Mouse (Mus musculus) neural tube, embryonic 15.5 days (tissue): ENCODE measurements around the gene Vwa3b. TPM values are rescaled to one million over a fixed set of nuclear protein-coding genes. Genes with fewer than 3 reads are reported as not detected.

Source experiments
- ATAC-seq: fragments of 200-750 bp; cut with Nextera tagmentation; 2 replicates; pipeline ENCODE4 v1.8.0; 2017; ENCODE audit warnings: mild to moderate bottlenecking, moderate TSS enrichment, moderate library complexity; ENCODE audit not compliant: low FRiP score
- H3K27ac ChIP-seq: fragments of 300-500 bp; sonication (generic); replicated peaks from 2 replicates; pipeline ENCODE4 v1.5.1; 2015; ENCODE audit warnings: mild to moderate bottlenecking, inconsistent platforms
- H3K27me3 ChIP-seq: fragments of 300-500 bp; sonication (generic); replicated peaks from 2 replicates; pipeline ENCODE4 v1.6.1; 2015; ENCODE audit warnings: inconsistent platforms
- H3K36me3 ChIP-seq: fragments of 300-500 bp; sonication (generic); 2 replicates; pipeline ENCODE4 v1.6.1; 2015; ENCODE audit warnings: inconsistent platforms
- H3K4me1 ChIP-seq: fragments of 300-500 bp; sonication (generic); 2 replicates; pipeline ENCODE4 v1.6.1; 2015; ENCODE audit warnings: inconsistent platforms
- H3K4me2 ChIP-seq: fragments of 300-500 bp; sonication (generic); 2 replicates; pipeline ENCODE4 v1.6.1; 2015; ENCODE audit warnings: inconsistent platforms, mild to moderate bottlenecking, moderate library complexity
- H3K4me3 ChIP-seq: fragments of 300-500 bp; sonication (generic); replicated peaks from 2 replicates; pipeline ENCODE4 v1.5.1; 2015; ENCODE audit warnings: mild to moderate bottlenecking, inconsistent platforms
- H3K9ac ChIP-seq: fragments of 300-500 bp; sonication (generic); replicated peaks from 2 replicates; pipeline ENCODE4 v1.6.1; 2015; ENCODE audit warnings: mild to moderate bottlenecking, inconsistent platforms
- H3K9me3 ChIP-seq: fragments of 300-500 bp; sonication (generic); replicated peaks from 2 replicates; pipeline ENCODE4 v1.6.1; 2016; ENCODE audit warnings: inconsistent platforms
- WGBS: fragments of 180-500 bp; shearing (Covaris S2); methylation state at CpG from one replicate; pipeline ENCODE4 v1.1.7; 2015; ENCODE audit warnings: mixed read lengths; 5-methylcytosine and 5-hydroxymethylcytosine counted together
- polyA plus RNA-seq: library from polyadenylated mRNA; unstranded; fragments of >200 nt; fragmentation: Nextera tagmentation; extraction: Ambion mirVana; gene quantifications from 2 replicates; pipeline ENCODE4 v1.2.1, GENCODE M21; 2015

Vwa3b gene
- polyA plus RNA-seq, 1 experiment from 2014 or later = 0.38 TPM

GRCm38 (mm10) chr1:37042769-37043168 lies 16.4 kb downstream of the Vwa3b start:
- Histone ChIP-seq H3K36me3 (no peaks in the 10 kb centered on the region), H3K4me2 (no peak overlapping the region), H3K4me1 (no peaks in the 10 kb centered on the region), H3K4me3 (no peak overlapping the region), H3K27me3 (no peaks in the 10 kb centered on the region), H3K9me3 (no peaks in the 10 kb centered on the region), H3K9ac (no peak overlapping the region), H3K27ac (no peak overlapping the region)
- no peak for ATAC-seq
- WGBS = 92% methylated on average over 8 of the region's 8 CpGs

- Histone ChIP-seq H3K9ac (no peak overlapping the region), H3K27ac (no peak overlapping the region), H3K4me3 (no peak overlapping the region), H3K27me3 (no peaks in the 10 kb centered on the region), H3K4me2 (no peak overlapping the region), H3K36me3 (no peaks in the 10 kb centered on the region), H3K9me3 (no peaks in the 10 kb centered on the region), H3K4me1 (no peaks in the 10 kb centered on the region)
- WGBS = 95% methylated on average over 3 of the region's 3 CpGs
- ATAC-seq = no peak
Observed at GRCm38 (mm10) chr1:37043196-37043595, 16.8 kb downstream of the Vwa3b start.

- Histone ChIP-seq H3K9ac (no peak overlapping the region), H3K4me2 (no peak overlapping the region), H3K27ac (no peak overlapping the region), H3K4me1 (no peaks in the 10 kb centered on the region), H3K4me3 (no peak overlapping the region), H3K36me3 (no peaks in the 10 kb centered on the region), H3K9me3 (no peaks in the 10 kb centered on the region), H3K27me3 (no peaks in the 10 kb centered on the region)
- no peak for ATAC-seq
- 82% methylated on average over 5 of the region's 5 CpGs for WGBS
Observed at GRCm38 (mm10) chr1:37045472-37045871, 19.1 kb downstream of the Vwa3b start.

- Histone ChIP-seq H3K4me3 (no peak overlapping the region), H3K9me3 (no peaks in the 10 kb centered on the region), H3K9ac (no peak overlapping the region), H3K27me3 (no peaks in the 10 kb centered on the region), H3K4me2 (no peak overlapping the region), H3K36me3 (no peaks in the 10 kb centered on the region), H3K4me1 (no peaks in the 10 kb centered on the region), H3K27ac (no peak overlapping the region)
- WGBS = 30% methylated on average over 4 of the region's 4 CpGs
- ATAC-seq = no peak
Observed at GRCm38 (mm10) chr1:37049159-37049558, 22.8 kb downstream of the Vwa3b start.

- Histone ChIP-seq H3K4me3 (no peak overlapping the region), H3K4me1 (no peaks in the 10 kb centered on the region), H3K9ac (no peak overlapping the region), H3K27me3 (no peaks in the 10 kb centered on the region), H3K36me3 (no peaks in the 10 kb centered on the region), H3K4me2 (no peak overlapping the region), H3K27ac (no peak overlapping the region), H3K9me3 (no peaks in the 10 kb centered on the region)
- WGBS = 85% methylated on average over 4 of the region's 4 CpGs
- no peak for ATAC-seq
Observed at GRCm38 (mm10) chr1:37053691-37054090, 27.3 kb downstream of the Vwa3b start.

- no peaks in the 10 kb centered on the region for H3K4me1 ChIP-seq
- no peaks in the 10 kb centered on the region for H3K27me3 ChIP-seq
- no peak overlapping the region for H3K27ac ChIP-seq
- no peak for ATAC-seq
- H3K36me3 ChIP-seq = no peaks in the 10 kb centered on the region
- H3K4me2 ChIP-seq = no peak overlapping the region
- H3K4me3 ChIP-seq = no peak overlapping the region
- 86% methylated on average over 6 of the region's 6 CpGs for WGBS
- no peak overlapping the region for H3K9ac ChIP-seq
- no peaks in the 10 kb centered on the region for H3K9me3 ChIP-seq
Observed at GRCm38 (mm10) chr1:37056831-37057561, 30.6 kb downstream of the Vwa3b start.

- H3K27ac ChIP-seq = no peak overlapping the region
- no peaks in the 10 kb centered on the region for H3K36me3 ChIP-seq
- 70% methylated on average over 5 of the region's 5 CpGs for WGBS
- H3K27me3 ChIP-seq = no peaks in the 10 kb centered on the region
- ATAC-seq = no peak
- no peaks in the 10 kb centered on the region for H3K4me1 ChIP-seq
- H3K4me2 ChIP-seq = no peak overlapping the region
- no peak overlapping the region for H3K4me3 ChIP-seq
- H3K9ac ChIP-seq = no peak overlapping the region
- no peaks in the 10 kb centered on the region for H3K9me3 ChIP-seq
Observed at GRCm38 (mm10) chr1:37060856-37061255, 34.5 kb downstream of the Vwa3b start.

GRCm38 (mm10) chr1:37063053-37063452 lies 36.7 kb downstream of the Vwa3b start:
- Histone ChIP-seq H3K4me1 (no peaks in the 10 kb centered on the region), H3K9me3 (no peaks in the 10 kb centered on the region), H3K27ac (no peak overlapping the region), H3K4me3 (no peak overlapping the region), H3K9ac (no peak overlapping the region), H3K27me3 (no peaks in the 10 kb centered on the region), H3K4me2 (no peak overlapping the region), H3K36me3 (no peaks in the 10 kb centered on the region)
- 84% methylated on average over 5 of the region's 5 CpGs for WGBS
- ATAC-seq = no peak

GRCm38 (mm10) chr1:37063841-37064240 lies 37.4 kb downstream of the Vwa3b start:
- no peak overlapping the region for H3K4me2 ChIP-seq
- H3K4me1 ChIP-seq = no peaks in the 10 kb centered on the region
- H3K36me3 ChIP-seq = no peaks in the 10 kb centered on the region
- 49% methylated on average over 4 of the region's 4 CpGs for WGBS
- no peak overlapping the region for H3K9ac ChIP-seq
- H3K27me3 ChIP-seq = no peaks in the 10 kb centered on the region
- H3K27ac ChIP-seq = no peak overlapping the region
- no peaks in the 10 kb centered on the region for H3K9me3 ChIP-seq
- ATAC-seq = no peak
- no peak overlapping the region for H3K4me3 ChIP-seq

- H3K4me2 ChIP-seq = no peak overlapping the region
- H3K9ac ChIP-seq = no peak overlapping the region
- WGBS = 92% methylated on average over 11 of the region's 11 CpGs
- no peak overlapping the region for H3K27ac ChIP-seq
- H3K27me3 ChIP-seq = no peaks in the 10 kb centered on the region
- H3K9me3 ChIP-seq = no peaks in the 10 kb centered on the region
- no peak overlapping the region for H3K4me3 ChIP-seq
- H3K36me3 ChIP-seq = no peaks in the 10 kb centered on the region
- no peak for ATAC-seq
- H3K4me1 ChIP-seq = no peaks in the 10 kb centered on the region
Observed at GRCm38 (mm10) chr1:37065658-37066412, 39.4 kb downstream of the Vwa3b start.

GRCm38 (mm10) chr1:37075759-37076158 lies 49.4 kb downstream of the Vwa3b start:
- Histone ChIP-seq H3K4me3 (no peak overlapping the region), H3K9ac (no peak overlapping the region), H3K4me2 (no peak overlapping the region), H3K36me3 (no peaks in the 10 kb centered on the region), H3K27ac (no peak overlapping the region), H3K27me3 (no peaks in the 10 kb centered on the region), H3K4me1 (no peaks in the 10 kb centered on the region), H3K9me3 (no peaks in the 10 kb centered on the region)
- WGBS = 96% methylated on average over 7 of the region's 7 CpGs
- ATAC-seq = no peak

- no peak for ATAC-seq
- Histone ChIP-seq H3K4me1 (peaks cover 10% of the 10 kb centered on the region; the same call in 1 of the 2 replicates), H3K9ac (no peak overlapping the region), H3K4me3 (no peak overlapping the region), H3K4me2 (no peak overlapping the region), H3K9me3 (no peaks in the 10 kb centered on the region), H3K36me3 (no peaks in the 10 kb centered on the region), H3K27me3 (no peaks in the 10 kb centered on the region), H3K27ac (no peak overlapping the region)
- 84% methylated on average over 9 of the region's 9 CpGs for WGBS
Observed at GRCm38 (mm10) chr1:37077266-37077665, 50.9 kb downstream of the Vwa3b start.
